Mouse (Mus musculus) kidney, adult 8-10 months (tissue): Measurements from ENCODE around the gene Iqgap1.

Source experiments
- DNase-seq, 2 experiments: peaks; one replicate each; pipeline ENCODE4 v3.0.0; 2022

The Iqgap1 gene

DNA sequence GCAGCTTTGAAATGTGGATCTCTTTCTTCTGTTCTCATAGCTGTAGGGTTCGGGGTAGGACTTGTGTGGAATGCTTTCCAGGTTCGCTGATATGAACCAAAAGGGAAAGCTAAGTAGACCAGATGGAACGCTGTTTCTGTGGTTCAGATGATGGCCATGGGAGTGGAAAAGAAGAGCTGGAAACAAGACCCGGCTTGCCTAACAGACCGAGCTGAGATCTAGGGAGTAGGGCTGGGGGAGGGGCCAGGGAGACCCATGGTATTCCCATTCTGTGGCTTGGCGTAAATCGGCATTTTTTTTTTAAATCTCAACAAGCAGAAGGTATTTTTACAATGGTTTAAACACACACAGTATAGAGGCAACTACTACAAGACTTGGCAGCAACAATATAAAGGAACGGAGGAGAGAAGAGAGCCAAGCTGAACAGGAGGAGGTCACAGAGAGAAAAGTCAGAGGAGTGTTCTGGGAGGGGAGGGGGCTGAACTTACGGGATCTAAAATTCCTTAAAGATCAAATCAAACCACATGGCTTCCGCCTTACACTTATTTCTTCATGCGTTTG, at the start of gene Iqgap1:
Gene Iqgap1, minus strand, starts transcription at position 132 of the 561 bp plus-strand sequence.
- DNase-seq = no peak

DNA sequence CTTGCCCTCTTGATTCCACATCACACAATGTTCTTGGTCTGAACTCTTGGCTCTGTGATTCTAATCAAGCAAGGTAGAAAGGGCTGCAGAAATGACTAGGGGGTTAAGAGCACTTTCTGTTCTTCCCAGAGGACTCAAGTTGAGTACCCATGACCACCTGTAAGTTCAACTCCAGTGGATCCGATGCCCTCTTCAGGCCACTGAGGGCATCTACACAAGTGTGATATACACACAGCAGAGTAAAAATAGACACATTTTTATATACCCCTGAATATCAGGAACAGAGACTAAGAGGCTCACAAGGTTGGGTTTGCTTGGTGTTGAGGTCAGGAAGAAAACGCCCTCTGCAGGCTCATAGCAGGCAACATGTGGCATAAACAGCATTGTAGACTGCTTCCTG, 47.9 kb upstream of the Iqgap1 start:
- DNase-seq = no peak

GRCm38 (mm10) chr7:80873038-80873437, 47.3 kb upstream of the Iqgap1 start:
- no peak for DNase-seq

DNA sequence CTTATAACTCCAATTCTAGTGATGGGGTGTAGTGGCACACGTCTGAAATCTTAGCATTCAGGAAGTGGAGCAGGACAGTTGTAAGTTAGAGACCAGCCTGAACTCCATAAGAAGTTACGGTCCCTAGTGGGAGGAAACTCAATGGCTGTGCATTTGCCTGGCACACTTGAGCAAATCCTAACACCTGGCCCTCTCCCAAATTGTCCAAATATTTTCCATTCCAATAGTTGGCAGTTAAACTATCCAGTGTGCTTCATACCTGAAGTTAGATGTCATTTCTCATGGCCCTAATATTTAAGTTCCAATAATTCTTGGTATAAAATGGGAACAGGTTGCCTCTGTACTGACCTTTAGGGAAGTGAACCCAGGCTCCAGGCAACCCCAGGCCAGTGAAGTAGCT, 42.9 kb upstream of the Iqgap1 start:
- peak in 1 of 2 experiments; percentile 42 for DNase-seq

DNA sequence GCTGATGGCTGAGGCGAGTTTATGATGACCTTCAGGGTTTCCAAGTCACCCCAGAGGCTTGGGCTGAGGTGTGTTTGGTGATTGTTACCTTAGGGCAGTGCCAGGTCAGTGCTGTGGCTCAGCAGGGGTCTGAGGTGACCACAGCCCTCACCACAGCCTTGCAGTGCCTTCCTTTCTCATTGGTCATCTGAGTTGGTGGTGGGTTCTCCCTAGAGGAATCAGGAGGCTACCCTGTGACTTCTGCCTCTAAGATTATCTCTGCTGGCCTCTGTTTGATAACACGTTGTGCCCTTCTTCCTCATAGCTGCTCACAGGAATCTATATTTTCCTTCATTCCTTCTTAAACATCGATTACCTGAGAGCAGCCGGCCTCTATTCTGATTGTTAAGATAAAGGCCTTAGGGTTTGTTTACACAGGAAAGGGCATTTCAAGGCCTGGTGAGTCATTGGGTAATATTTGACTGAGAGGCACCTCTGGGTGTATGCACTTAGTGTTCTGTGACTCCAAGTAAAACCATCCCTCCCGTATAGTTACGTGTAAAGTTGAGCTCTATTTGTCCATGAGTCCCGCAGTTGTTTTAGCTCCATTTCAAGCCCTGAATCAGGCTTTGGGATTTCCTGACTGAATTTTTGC, 40.9 kb upstream of the Iqgap1 start:
- DNase-seq = peak in 1 of 2 experiments; percentile 69

GRCm38 (mm10) chr7:80865521-80865920, 39.7 kb upstream of the Iqgap1 start:
- no peak for DNase-seq

DNA sequence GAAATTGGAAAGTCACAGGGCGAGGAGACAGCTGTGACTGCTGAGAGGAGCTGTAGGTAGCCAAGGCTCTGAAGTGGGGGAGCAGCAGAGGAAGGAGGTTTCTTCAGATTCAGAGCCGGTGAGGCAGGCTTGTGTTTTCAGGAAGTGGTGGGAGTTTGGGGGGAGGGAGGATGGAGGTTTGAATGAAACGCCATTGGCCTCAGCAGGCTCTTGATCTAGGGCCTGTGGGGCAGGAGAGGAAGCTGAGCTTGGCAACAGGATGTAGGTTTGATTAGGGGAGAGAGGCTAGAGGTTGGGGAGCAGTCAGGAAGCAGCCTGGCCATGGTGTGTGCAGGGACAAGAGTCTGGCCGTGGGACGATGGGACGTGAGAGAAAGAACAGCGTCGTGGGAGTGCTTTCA, 39.1 kb upstream of the Iqgap1 start:
- no peak for DNase-seq

GRCm38 (mm10) chr7:80864151-80864550, 38.4 kb upstream of the Iqgap1 start:
- DNase-seq = no peak

DNA sequence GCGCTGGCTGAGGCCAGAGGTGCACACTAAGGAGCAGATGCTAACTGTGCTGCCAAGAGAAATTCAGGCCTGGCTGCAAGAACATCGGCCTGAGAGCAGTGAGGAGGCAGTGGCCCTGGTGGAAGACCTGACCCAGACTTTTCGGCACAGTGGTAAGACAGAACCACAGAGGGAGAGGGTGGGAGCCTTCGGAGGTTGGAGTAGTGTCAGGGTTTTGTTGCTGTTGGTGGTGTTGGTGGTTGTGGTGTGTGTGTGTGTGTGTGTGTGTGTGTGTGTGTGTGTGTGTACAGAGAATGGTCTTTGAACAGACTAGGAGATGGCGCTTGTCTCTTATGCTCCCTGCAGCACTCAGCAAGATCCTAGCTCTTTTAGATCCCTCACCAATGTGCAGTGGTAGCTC, 37.7 kb upstream of the Iqgap1 start:
- DNase-seq = no peak

- no peak for DNase-seq
Observed at GRCm38 (mm10) chr7:80862475-80862874, 36.7 kb upstream of the Iqgap1 start.

DNA sequence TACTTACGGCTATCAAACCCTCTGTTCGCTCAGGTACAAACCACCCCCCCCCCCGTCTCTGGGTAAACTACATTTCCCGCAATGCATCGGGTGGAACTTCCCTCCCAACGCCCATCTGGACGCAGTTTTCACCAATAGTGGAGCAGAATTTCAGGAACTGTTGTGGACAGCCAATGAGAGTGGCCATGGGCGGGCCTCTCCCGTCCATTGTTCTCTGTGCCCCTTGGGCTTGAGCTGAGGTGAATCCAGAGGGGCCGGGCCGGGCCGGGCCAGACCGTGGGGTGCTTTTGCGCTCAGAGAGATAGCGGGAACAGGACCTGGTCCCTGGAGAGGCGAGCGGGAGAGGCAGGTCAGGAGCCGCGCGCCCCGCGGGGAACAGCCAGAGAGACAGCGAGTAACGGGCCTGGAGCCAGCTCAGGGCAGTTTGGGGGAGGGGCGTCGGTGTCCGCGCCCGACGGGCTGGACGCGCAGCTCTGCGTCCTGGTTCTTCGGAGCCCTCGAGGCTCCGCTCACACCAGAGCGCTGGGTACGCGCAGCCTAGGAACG, 35.0 kb upstream of the Iqgap1 start, which contains the start of gene Zscan2:
Gene Zscan2, plus strand, starts transcription at position 192 of the 546 bp plus-strand sequence.
- DNase-seq = peak; percentile 93 to 94

GRCm38 (mm10) chr7:80860227-80860626, 34.5 kb upstream of the Iqgap1 start:
- peak; percentile 71 to 74 for DNase-seq

DNA sequence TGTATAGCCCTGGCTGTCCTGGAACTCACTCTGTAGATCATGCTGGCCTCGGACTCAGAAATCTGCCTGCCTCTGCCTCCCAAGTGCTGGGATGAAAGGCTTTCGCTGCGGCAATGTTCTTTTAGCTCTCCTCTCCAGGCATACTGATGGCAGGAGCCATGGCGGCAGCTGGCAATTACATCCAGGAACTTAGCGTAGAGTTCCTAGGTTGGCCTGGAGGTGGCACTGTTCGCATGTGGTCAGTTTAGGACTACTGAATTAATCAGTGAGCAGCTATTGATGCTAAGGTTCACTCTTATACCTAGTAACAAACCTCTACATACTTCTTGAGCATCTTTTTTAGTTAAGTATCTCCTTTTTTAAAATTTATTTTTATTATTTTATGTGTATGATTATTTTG, 31.4 kb upstream of the Iqgap1 start:
- DNase-seq = peak; percentile 80 to 91

- DNase-seq = no peak
Observed at GRCm38 (mm10) chr7:80855316-80855715, 29.5 kb upstream of the Iqgap1 start.

- DNase-seq = no peak
Observed at GRCm38 (mm10) chr7:80853218-80853617, 27.4 kb upstream of the Iqgap1 start.

DNA sequence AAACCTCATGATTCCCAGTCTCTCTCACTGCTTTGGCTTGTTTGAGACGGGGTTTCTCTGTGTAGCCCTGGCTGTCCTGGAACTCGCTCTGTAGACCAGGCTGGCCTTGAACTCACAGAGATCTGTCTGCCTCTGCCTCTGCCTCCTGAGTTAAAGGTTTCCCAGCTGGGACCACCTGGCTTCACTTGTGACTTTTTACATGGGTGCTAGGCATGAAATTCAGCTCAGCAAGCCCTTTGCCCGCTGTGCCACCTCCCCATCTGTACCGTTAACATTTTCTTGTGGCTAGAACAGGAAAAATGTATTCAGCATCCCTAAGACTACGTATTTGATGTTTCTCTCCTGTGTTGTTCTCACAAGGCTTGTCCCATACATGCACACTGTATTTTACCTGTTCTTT, 24.7 kb upstream of the Iqgap1 start:
- DNase-seq = no peak

GRCm38 (mm10) chr7:80849710-80850109, 23.9 kb upstream of the Iqgap1 start:
- DNase-seq = peak; percentile 47 to 60

- DNase-seq = no peak
Observed at GRCm38 (mm10) chr7:80849267-80849666, 23.5 kb upstream of the Iqgap1 start.

GRCm38 (mm10) chr7:80846709-80847108, 20.9 kb upstream of the Iqgap1 start:
- no peak for DNase-seq

GRCm38 (mm10) chr7:80846280-80846678, 20.5 kb upstream of the Iqgap1 start:
- no peak for DNase-seq

GRCm38 (mm10) chr7:80845621-80846279, 20.0 kb upstream of the Iqgap1 start:
- no peak for DNase-seq

DNA sequence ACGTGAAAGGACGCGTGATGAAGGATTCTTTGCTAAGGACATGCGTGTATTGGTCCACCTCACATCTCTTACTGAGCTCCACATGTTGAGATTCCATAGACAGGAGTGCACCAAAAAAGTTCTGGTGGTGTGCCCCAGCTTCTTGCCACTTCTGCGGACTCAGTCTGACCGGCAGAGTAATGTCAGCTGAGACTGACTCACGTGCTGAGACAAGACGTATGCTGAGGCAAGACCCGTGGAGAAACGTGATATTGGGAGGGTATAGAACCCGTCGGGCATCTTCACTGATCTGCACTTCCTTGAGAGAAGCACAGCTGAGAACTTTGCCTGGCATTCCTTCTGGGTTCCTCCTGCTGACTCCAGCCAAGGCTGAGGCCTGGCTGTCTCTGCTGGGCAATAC, 18.9 kb upstream of the Iqgap1 start:
- no peak for DNase-seq

DNA sequence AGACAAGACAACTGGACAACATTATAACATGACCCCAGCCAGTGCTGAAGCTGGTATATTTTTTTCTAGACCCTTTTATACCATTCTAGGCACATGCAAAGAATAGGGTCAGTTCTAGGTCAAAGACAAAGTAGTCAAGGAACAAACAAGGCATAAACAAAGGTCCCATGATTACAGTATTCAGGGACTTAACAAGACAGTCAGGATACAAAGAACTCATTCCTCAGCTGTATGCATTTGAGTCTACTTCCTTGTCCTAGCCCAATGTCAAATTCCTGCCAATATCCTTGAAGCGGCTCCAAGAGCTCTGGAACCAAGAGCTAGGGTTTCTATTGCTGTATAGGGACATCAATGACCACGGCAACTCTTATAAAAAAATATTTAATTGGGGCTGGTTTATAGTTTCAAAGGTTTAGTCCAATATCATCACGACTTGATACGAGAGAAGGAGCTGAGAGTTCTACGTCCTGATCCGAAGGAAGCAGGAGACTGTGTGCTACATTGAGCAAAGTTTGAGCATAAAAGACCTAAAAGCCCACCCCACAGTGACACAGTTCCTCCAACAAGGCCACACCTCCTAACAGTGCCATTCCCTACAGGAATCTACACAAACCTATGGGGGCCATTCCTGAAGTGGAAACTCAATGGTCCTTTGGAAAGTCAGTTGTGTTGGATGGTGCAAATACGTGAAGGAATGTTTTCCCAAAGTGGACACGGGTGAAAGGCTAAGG, 18.3 kb upstream of the Iqgap1 start:
- DNase-seq = no peak
